Mouse (Mus musculus) CH12.LX (cell line): ENCODE measurements around the gene Itgav. TPM values are rescaled to one million over a fixed set of nuclear protein-coding genes. Genes with fewer than 3 reads are reported as not detected.
A peak's percentile ranks its signal among the peaks of the same experiment; 100 is the strongest.

ENCODE experiments used
- DNase-seq: peaks from one replicate; pipeline ENCODE4 v3.0.0-alpha.2; 2013; ENCODE audit errors: extremely low read depth
- H3K27ac ChIP-seq: 2 replicates; pipeline ENCODE4 v1.5.1; 2012; ENCODE audit warnings: low read depth, mild to moderate bottlenecking, control low read depth, moderate library complexity; ENCODE audit not compliant: insufficient read depth
- H3K27me3 ChIP-seq: replicated peaks from 2 replicates; pipeline ENCODE3; 2012; ENCODE audit warnings: inconsistent platforms
- H3K36me3 ChIP-seq, 2 experiments: replicated peaks in 1 of 2; 2 replicates each; pipeline versions ENCODE3 to v1.6.1; 2012; ENCODE audit warnings: inconsistent platforms in 1 of 2, low read length in 1 of 2, mild to moderate bottlenecking in 1 of 2, mixed read lengths in 1 of 2, moderate library complexity in 1 of 2; ENCODE audit not compliant: control insufficient read depth in 1 of 2, insufficient read depth in 1 of 2
- H3K4me1 ChIP-seq, 2 experiments: 2 replicates each; pipeline ENCODE4 v1.6.1; 2012; ENCODE audit warnings: inconsistent platforms in 1 of 2, moderate library complexity in 1 of 2; ENCODE audit not compliant: insufficient read depth in 2 of 2, control insufficient read depth in 1 of 2
- H3K4me2 ChIP-seq: 2 replicates; pipeline ENCODE4 v1.6.1; 2012; ENCODE audit warnings: low read depth, mild to moderate bottlenecking, control low read depth; ENCODE audit not compliant: poor library complexity, insufficient read depth, severe bottlenecking
- H3K4me3 ChIP-seq, 3 experiments: fragments of 150-350 bp in 1 of 3; sonication (generic) in 1 of 3; replicated peaks in 1 of 3; 2 replicates each; pipeline versions ENCODE3 to v1.5.1; 2011 to 2012; ENCODE audit warnings: low read depth in 2 of 3, low read length in 2 of 3, mild to moderate bottlenecking in 2 of 3, moderate library complexity in 2 of 3, control low read depth in 1 of 3, improper control_type of control experiment in 1 of 3, inconsistent platforms in 1 of 3, mixed read lengths in 1 of 3; ENCODE audit not compliant: poor library complexity in 1 of 3
- H3K79me2 ChIP-seq: replicated peaks from 2 replicates; pipeline ENCODE4 v1.6.1; 2012; ENCODE audit warnings: mild to moderate bottlenecking, moderate library complexity; ENCODE audit not compliant: control insufficient read depth, poor library complexity, insufficient read depth, severe bottlenecking; ENCODE audit errors: extremely low read depth
- H3K9ac ChIP-seq: 2 replicates; pipeline ENCODE4 v1.6.1; 2012; ENCODE audit warnings: low read depth, mild to moderate bottlenecking, control low read depth, moderate library complexity; ENCODE audit not compliant: insufficient read depth
- H3K9me3 ChIP-seq: replicated peaks from 2 replicates; pipeline ENCODE3; 2012; ENCODE audit warnings: low read length, inconsistent platforms, mixed read lengths
- BHLHE40 ChIP-seq: IDR thresholded peaks from 2 replicates; pipeline ENCODE4 v1.6.1; 2011; ENCODE audit warnings: mild to moderate bottlenecking, low read depth, low read length, improper control_type of control experiment
- ELF1 ChIP-seq: IDR thresholded peaks from 2 replicates; pipeline ENCODE4 v1.6.1; 2014; ENCODE audit warnings: low read depth, mild to moderate bottlenecking, inconsistent platforms, low read length, improper control_type of control experiment
- EP300 ChIP-seq: IDR thresholded peaks from 2 replicates; pipeline ENCODE4 v1.6.1; 2011; ENCODE audit warnings: low read length, improper control_type of control experiment
- ETS1 ChIP-seq: conservative IDR thresholded peaks from 2 replicates; pipeline ENCODE4 v1.6.1; 2012; ENCODE audit warnings: low read depth, mild to moderate bottlenecking, inconsistent platforms, low read length, improper control_type of control experiment, moderate library complexity
- KAT2A ChIP-seq: IDR thresholded peaks from 2 replicates; pipeline ENCODE4 v1.6.1; 2012; ENCODE audit warnings: low read length, improper control_type of control experiment, inconsistent platforms; ENCODE audit not compliant: insufficient replicate concordance
- MAX ChIP-seq: IDR thresholded peaks from 2 replicates; pipeline ENCODE4 v1.6.1; 2011; ENCODE audit warnings: low read length, improper control_type of control experiment
- MAZ ChIP-seq: IDR thresholded peaks from 2 replicates; pipeline ENCODE4 v1.6.1; 2012; ENCODE audit warnings: low read depth, mild to moderate bottlenecking, inconsistent platforms, low read length, improper control_type of control experiment, moderate library complexity
- MXI1 ChIP-seq: IDR thresholded peaks from 2 replicates; pipeline ENCODE4 v1.6.1; 2011; ENCODE audit warnings: mild to moderate bottlenecking, low read depth, low read length, improper control_type of control experiment
- MYC ChIP-seq: IDR thresholded peaks from 2 replicates; pipeline ENCODE4 v1.6.1; 2011; ENCODE audit warnings: low read depth, mild to moderate bottlenecking, improper control_type of control experiment, low read length
- SMC3 ChIP-seq: IDR thresholded peaks from 2 replicates; pipeline ENCODE4 v1.6.1; 2011; ENCODE audit warnings: low read depth, low read length, improper control_type of control experiment
- TBP ChIP-seq: conservative IDR thresholded peaks from 2 replicates; pipeline ENCODE4 v1.6.1; 2011; ENCODE audit warnings: low read depth, low read length, improper control_type of control experiment
- UBTF ChIP-seq: IDR thresholded peaks from 2 replicates; pipeline ENCODE4 v1.6.1; 2012; ENCODE audit warnings: low read depth, mild to moderate bottlenecking, inconsistent platforms, low read length, improper control_type of control experiment, moderate library complexity
- USF1 ChIP-seq: IDR thresholded peaks from 2 replicates; pipeline ENCODE4 v1.6.1; 2014; ENCODE audit warnings: low read depth, mild to moderate bottlenecking, inconsistent platforms, low read length, improper control_type of control experiment
- ZMIZ1 ChIP-seq: IDR thresholded peaks from 2 replicates; pipeline ENCODE4 v1.6.1; 2012; ENCODE audit warnings: low read depth, mild to moderate bottlenecking, inconsistent platforms, low read length, improper control_type of control experiment
- dilution Hi-C: fragments of 300-500 bp; cut with MboI; formaldehyde crosslinking; loops from 2 replicates; pipeline ENCODE4 v1.14.3; 2020; ENCODE audit warnings: low sequenced_read_pairs; ENCODE audit not compliant: extremely low pct_unique_long_range_greater_than_20kb, extremely low pct_ligation_motif_present
- in situ Hi-C: fragments of 300-500 bp; cut with MboI; formaldehyde crosslinking; loops from 3 replicates; pipeline ENCODE4 v1.14.3; 2019; ENCODE audit warnings: low sequenced_read_pairs, low pct_ligation_motif_present, low pct_unique_long_range_greater_than_20kb, mixed read lengths
- polyA plus RNA-seq: library from polyadenylated mRNA; unstranded; fragments of >175 nt; gene quantifications from 2 replicates; pipeline ENCODE4 v1.2.1, GENCODE M21; 2012; ENCODE audit warnings: low read depth; ENCODE audit not compliant: insufficient read length
- total RNA-seq, 2 experiments: library from RNA; depleted of rRNA; stranded (reverse); fragments of 300-350 nt in 1 of 2; fragments of >200 nt in 1 of 2; gene quantifications; 2 replicates each; pipeline ENCODE4 v1.2.3; 2012 to 2014

Gene Itgav
- total and polyA plus RNA-seq, 3 experiments = 16.2 to 28.2 (median 25.5) TPM

DNA sequence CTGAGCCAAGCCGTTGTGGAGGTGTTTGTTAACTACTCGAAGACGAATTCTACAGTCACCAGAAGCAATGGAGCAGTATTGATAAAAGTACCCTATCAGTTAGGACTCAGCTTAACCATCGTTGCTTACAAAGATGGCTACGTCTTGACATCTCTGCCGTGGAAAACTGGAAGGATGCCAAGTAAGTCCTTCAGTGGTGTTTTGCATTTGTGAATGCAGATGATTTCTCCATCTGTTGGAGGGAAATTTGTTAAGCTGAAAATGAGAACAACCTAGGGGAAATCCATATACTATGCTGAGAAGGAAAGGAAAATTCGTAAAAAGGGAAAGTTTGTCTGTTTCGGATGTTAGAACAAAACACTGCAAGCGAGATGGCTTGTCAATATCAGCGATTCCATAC is 129.2 kb downstream of the Itgav start (continued):
- TF ChIP-seq USF1 = no peak
- peak; percentile 48 for TF ChIP-seq BHLHE40
- no peak for TF ChIP-seq MYC
- no peak for TF ChIP-seq UBTF
- no peak for TF ChIP-seq MXI1
- no peak for TF ChIP-seq ZMIZ1
- no peak for TF ChIP-seq MAZ
- TF ChIP-seq SMC3 = no peak
- peak; percentile 49 for TF ChIP-seq ETS1
- TF ChIP-seq KAT2A = no peak
- no peak for TF ChIP-seq TBP

DNA sequence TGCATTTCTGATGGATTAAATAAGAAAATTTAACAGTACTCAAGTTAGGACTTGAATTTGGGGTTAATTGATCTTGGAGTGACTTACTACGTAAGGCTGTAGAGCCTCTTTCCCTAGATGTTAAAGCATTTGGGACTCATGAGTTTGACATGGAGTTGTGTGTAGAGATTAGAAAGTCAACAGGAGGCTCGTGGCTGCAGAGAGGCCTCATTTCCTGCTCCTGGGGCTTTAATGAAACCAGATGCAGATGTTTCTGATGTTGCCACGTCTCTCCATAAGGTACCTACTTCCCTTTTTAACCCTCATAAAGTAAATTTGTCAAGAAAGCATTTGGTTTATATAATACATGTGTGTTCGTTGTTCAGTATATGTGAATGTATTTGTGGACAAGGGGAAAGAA is 132.0 kb downstream of the Itgav start:
- H3K4me1 ChIP-seq = peaks cover 11 to 38% of the 10 kb centered on the region in 2 experiments; a peak in 3 of 4 replicates
- H3K27me3 ChIP-seq = no peaks in the 10 kb centered on the region
- H3K79me2 ChIP-seq = no peaks in the 10 kb centered on the region
- H3K9me3 ChIP-seq = no peaks in the 10 kb centered on the region
- H3K4me3 ChIP-seq = no peak overlapping the region
- TF ChIP-seq EP300 (peak; percentile 61), ELF1 (no peak), BHLHE40 (peak; percentile 37), MAX (0 out of 2 replicates have a peak, but pooled peaks have one; percentile 46), MYC (0 out of 2 replicates have a peak, but pooled peaks have one; percentile 37)
- no peaks in the 10 kb centered on the region for H3K36me3 ChIP-seq
- H3K27ac ChIP-seq = no peak overlapping the region
- H3K9ac ChIP-seq = no peak overlapping the region
- peak; percentile 53 for DNase-seq
- dilution Hi-C loops (no loop called here), in situ Hi-C loops (no loop called here)
- no peak overlapping the region for H3K4me2 ChIP-seq

Other genes starting within 250 kb of the Itgav start
- 172 and 176 TPM in 2 replicates for gene Zc3h15, start 80.0 kb upstream of the Itgav start, total RNA-seq (2012; rRNA removed)
- gene Zc3h15, start 80.0 kb upstream of the Itgav start, total RNA-seq (2014; rRNA removed) = 233 and 262 TPM in 2 replicates
- 277 and 339 TPM in 2 replicates for gene Zc3h15, start 80.0 kb upstream of the Itgav start, polyA plus RNA-seq
- 0.80 and 2.1 TPM in 2 replicates for gene Fam171b, start 88.2 kb downstream of the Itgav start, total RNA-seq (2012; rRNA removed)
- 0.69 and 0.72 TPM in 2 replicates for gene Fam171b, start 88.2 kb downstream of the Itgav start, total RNA-seq (2014; rRNA removed)
- 0.76 and 0.77 TPM in 2 replicates for gene Fam171b, start 88.2 kb downstream of the Itgav start, polyA plus RNA-seq
- gene Zswim2, start 216.8 kb downstream of the Itgav start, total RNA-seq (2012; rRNA removed) = not detected in 2 replicates
- not detected in 2 replicates for gene Zswim2, start 216.8 kb downstream of the Itgav start, total RNA-seq (2014; rRNA removed)
- gene Zswim2, start 216.8 kb downstream of the Itgav start, polyA plus RNA-seq = not detected in 2 replicates
- 0.04 TPM in 1 of 2 replicates, not detected in the other for gene Gm13698, start 231.3 kb downstream of the Itgav start, total RNA-seq (2012; rRNA removed)
- gene Gm13698, start 231.3 kb downstream of the Itgav start, total RNA-seq (2014; rRNA removed) = 0.34 and 0.44 TPM in 2 replicates
- not detected in 2 replicates for gene Gm13698, start 231.3 kb downstream of the Itgav start, polyA plus RNA-seq
- gene Gm13693, start 237.1 kb downstream of the Itgav start, total RNA-seq (2012; rRNA removed) = 0.04 TPM in 1 of 2 replicates, not detected in the other
- 0.34 and 0.44 TPM in 2 replicates for gene Gm13693, start 237.1 kb downstream of the Itgav start, total RNA-seq (2014; rRNA removed)
- gene Gm13693, start 237.1 kb downstream of the Itgav start, polyA plus RNA-seq = not detected in 2 replicates
- gene Gm13695, start 242.9 kb downstream of the Itgav start, total RNA-seq (2012; rRNA removed) = 0.04 TPM in 1 of 2 replicates, not detected in the other
- 0.34 TPM in 1 of 2 replicates, not detected in the other for gene Gm13695, start 242.9 kb downstream of the Itgav start, total RNA-seq (2014; rRNA removed)
- not detected in 2 replicates for gene Gm13695, start 242.9 kb downstream of the Itgav start, polyA plus RNA-seq
- gene Gm13696, start 248.7 kb downstream of the Itgav start, total RNA-seq (2012; rRNA removed) = 0.04 TPM in 1 of 2 replicates, not detected in the other
- 0.34 and 0.44 TPM in 2 replicates for gene Gm13696, start 248.7 kb downstream of the Itgav start, total RNA-seq (2014; rRNA removed)
- gene Gm13696, start 248.7 kb downstream of the Itgav start, polyA plus RNA-seq = not detected in 2 replicates